Mouse (Mus musculus) megakaryocyte-erythroid progenitor cell, adult 5-6 weeks (primary cell): ENCODE measurements around the gene Atp6v0c. TPM values are rescaled to one million over a fixed set of nuclear protein-coding genes. Genes with fewer than 3 reads are reported as not detected.

Source experiments
- ATAC-seq: replicated peaks from 2 replicates; pipeline ENCODE4 v1.8.0; 2016; ENCODE audit warnings: mild to moderate bottlenecking, inconsistent platforms; ENCODE audit not compliant: severe bottlenecking, poor library complexity, low FRiP score, low TSS enrichment
- total RNA-seq, 2 experiments: library from RNA; stranded (forward) in 1 of 2; stranded (reverse) in 1 of 2; fragments of 200-1000, 215-1000 nt in 1 of 2; fragments of >200 nt in 1 of 2; fragmentation: Nextera tagmentation in 1 of 2; gene quantifications; 2 replicates each; pipeline ENCODE4 v1.2.3; 2014 to 2017

Gene Atp6v0c
- total RNA-seq (2014; fragmentation: Nextera tagmentation) (222 and 224 TPM in 2 replicates), total RNA-seq (2017) (72.2 and 95.8 TPM in 2 replicates)

- peak; percentile 77 for ATAC-seq
These were observed at the start of gene Atp6v0c for GRCm38 (mm10) chr17:24169317-24170065. TSS of gene Atp6v0c (minus strand) at chr17:24169702.

- no peak for ATAC-seq
These were observed 47.3 kb upstream of the Atp6v0c start for GRCm38 (mm10) chr17:24216836-24217235.

DNA sequence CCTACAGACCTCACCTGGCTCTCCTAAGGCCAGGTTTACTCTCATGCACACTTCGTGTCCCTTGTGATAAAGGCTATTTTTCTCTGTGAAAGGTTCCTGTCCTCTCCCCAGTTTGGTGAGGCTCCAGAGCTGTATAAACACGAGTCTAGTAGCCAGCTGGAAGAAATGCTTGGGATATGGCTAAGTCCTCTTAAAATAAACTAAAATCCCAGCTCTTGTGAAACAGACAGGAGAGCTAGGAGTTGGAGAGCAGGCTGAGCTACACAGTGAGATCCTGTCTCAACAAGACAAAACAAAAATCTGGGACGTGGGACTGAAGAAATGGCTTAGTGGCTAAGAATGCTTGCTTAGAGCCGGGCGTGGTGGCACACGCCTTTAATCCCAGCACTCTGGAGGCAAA is 43.7 kb upstream of the Atp6v0c start:
- no peak for ATAC-seq

DNA sequence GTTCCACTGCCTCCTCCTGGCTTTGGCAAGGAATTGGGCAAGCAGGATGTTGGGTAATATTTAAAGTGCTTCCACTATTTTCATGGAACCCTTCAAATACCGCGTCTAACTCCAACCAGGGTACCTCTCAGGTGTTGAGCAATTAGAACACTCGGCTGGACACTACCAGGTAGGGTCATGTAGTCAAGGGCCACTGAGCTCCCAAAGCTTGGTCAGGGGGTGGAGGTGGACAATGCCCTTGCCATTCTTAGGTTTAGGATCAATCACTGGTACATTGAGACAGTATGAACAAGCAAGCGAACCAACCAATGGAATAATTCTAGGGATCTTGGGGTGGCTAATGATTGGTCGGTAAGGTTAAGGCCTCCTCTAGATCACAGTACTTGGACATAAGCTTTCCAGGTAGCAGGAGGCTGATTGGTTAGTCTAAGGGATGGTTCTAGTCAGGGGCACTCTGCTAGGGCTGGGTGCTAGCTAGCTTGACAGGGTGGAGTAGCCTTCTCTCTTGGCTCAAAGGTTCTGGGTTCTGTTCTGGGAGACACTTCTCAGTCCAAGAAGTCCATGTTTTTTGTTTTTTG is 43.0 kb upstream of the Atp6v0c start:
- no peak for ATAC-seq

GRCm38 (mm10) chr17:24211631-24212440 is 42.3 kb upstream of the Atp6v0c start:
- no peak for ATAC-seq

GRCm38 (mm10) chr17:24210591-24210990 is 41.1 kb upstream of the Atp6v0c start:
- no peak for ATAC-seq

- ATAC-seq = no peak
These were observed 40.4 kb upstream of the Atp6v0c start for GRCm38 (mm10) chr17:24209916-24210240.

GRCm38 (mm10) chr17:24209043-24209915 is 39.8 kb upstream of the Atp6v0c start, which contains the start of gene Ntn3:
TSS of gene Ntn3 (minus strand) at chr17:24209531.
- peak; percentile 77 for ATAC-seq

DNA sequence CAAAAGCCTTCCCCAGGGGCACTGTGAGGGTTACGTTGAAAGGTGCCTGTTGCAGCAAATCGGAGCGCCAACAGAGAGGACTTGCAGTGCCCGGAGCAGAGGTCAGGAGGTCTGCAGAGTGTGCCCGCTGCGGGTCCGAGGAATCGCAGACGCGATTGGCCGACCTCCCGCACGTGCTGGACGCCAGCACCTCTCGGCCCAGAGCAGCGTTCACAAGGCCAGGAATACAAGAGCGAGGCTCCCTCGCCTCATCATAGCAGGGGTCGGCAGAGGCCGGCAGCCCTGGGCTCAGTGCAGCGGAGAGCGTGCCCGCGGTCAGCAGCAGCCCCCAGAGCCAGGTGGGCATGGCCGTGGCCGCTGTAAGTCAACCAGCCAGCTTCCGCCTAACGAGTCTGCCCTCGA is 39.1 kb upstream of the Atp6v0c start:
- ATAC-seq = no peak

GRCm38 (mm10) chr17:24207768-24208640 is 38.5 kb upstream of the Atp6v0c start:
- ATAC-seq = no peak

DNA sequence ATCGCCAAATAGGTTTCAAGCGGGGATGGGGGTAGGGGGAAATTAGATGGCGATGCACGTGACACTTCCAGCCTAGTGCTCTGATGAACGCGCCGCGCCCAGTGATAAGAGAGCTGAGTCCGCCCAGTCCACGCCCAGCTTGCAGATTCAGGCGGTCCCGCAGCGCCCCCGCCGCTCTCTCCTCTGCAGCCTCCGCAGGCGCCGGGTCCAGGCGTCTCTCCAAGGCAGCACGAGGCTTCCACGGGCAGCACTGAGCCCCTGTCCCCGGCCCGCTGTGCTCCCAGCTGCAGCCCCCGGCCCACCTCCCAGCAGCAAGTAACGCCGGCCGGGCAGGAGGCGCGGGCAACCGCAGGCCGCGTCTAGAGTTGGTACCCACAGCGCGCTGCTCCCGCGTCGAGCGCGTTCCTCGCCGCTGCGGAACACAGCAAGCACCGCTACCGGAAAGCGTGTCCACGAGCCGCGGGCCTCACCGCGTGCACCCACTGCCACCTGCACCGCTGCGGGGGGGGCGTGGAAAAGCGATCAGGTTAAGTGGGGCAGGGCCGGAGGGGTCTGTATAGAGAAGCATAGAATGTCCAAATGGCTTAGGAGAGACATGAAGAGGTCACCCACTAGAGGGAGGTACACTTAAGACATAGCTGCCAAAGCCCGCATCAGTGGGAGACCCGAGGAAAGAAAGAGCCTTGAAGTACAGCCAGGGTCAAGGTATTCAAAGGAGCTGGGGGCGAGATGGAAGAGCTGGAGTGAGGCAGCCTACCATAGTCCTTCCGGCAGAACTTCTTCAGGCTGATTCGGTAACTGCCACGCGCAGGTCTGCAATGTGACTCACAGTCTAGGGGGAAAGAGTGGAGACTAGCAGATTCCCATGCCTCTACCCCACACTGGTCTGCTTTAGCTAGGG is 37.2 kb upstream of the Atp6v0c start:
- 0 out of 2 replicates have a peak, but pooled peaks have one; percentile 20 for ATAC-seq

DNA sequence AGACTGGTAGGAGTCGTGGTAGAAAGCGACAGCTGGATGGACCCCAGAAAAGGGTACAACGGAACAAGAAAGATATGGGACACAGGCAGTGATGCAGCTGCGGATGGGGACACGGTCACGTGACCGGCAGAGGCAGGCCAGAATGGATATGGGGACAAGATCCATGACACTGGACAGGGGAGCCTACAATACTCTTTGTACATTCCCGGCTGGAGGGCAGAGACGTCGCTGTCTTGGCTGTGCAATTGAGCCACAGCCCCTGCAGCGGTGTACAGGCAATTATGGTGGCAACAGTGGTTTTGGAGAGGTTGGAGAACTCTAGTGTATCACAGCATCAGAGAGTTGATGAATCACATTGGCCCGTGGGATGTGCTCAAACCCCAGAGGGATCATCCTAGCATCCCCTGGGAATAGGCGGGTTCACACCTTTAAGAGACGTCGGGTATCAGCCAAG is 36.4 kb upstream of the Atp6v0c start:
- 0 out of 2 replicates have a peak, but pooled peaks have one; percentile 0 for ATAC-seq

GRCm38 (mm10) chr17:24205284-24205888 is 35.9 kb upstream of the Atp6v0c start, which contains the start of gene Tbc1d24:
TSS of gene Tbc1d24 (minus strand) at chr17:24205562.
- peak; percentile 4; the same call in 1 of the 2 replicates for ATAC-seq

- no peak for ATAC-seq
These were observed 35.3 kb upstream of the Atp6v0c start for GRCm38 (mm10) chr17:24204846-24205245.

DNA sequence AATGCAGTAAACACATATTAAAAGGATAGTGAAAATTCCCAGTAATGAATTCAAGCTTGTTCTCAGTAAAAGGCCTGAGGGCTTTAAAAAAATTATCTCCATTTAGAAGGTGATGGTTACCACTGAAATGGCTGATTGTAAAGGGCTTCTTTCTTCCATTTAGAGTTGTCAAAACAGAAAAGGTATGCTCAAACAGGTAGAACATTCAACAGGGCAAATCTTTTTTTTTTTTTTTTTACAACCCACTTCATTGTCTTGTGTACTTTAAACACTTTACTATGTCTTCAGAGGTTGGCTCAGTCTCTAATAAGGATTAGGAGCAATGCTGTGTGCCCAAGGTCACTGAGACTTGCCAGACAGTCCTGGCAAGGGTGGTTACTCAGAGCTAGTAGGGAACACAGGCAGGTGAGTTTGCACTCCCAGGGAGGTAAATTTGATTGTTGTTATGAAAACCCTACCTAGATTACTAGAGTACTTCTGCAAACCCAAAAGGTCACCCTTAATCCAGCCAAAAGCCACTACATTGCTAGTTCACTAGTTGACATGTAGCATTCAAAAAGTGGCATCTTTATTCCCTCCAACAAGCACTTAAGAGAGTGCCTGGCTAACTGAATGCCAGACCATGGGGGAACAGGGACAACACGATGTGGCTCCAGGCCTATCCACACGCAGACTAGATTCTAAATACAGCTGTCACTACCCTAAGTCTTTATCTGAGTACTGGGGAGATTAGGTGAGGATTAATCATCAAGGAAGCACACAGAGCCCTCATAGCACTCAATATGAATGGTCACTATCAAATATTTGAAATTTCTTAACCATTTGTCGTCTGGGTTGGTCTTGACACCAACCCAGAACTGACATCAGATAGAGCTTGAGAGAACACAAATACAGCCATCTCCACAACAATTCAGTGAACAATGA is 34.4 kb upstream of the Atp6v0c start:
- no peak for ATAC-seq

DNA sequence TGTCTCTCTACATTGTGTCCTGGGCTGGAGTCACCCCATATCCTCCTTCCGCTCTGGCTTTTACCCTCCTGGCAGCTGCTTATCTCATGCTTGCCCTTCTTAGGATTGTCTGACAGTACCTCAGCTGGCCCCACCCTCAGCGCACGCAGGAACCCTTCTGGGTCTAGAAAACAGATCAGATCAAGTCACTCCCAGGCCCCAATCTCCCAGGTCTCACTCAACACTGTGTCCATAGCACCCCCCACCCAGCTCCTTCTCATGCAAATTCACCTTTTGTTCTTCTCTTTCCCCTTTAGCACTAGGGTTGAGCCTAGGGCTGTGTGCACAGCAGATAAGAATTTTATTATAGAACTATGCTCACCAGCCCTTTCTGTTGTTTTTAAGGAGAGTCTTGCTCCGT is 33.6 kb upstream of the Atp6v0c start:
- peak; percentile 75 for ATAC-seq
